Mouse (Mus musculus) layer of hippocampus, postnatal 25 days (tissue): ENCODE measurements around the gene Afap1. TPM values are rescaled to one million over a fixed set of nuclear protein-coding genes. Genes with fewer than 3 reads are reported as not detected.

ENCODE experiments used
- DNase-seq, 2 experiments: peaks; one replicate each; pipeline ENCODE4 v3.0.0; 2022; ENCODE audit warnings: mixed read lengths in 2 of 2, low spot score in 1 of 2; ENCODE audit errors: extremely low spot score in 1 of 2
- total RNA-seq, 2 experiments: library from RNA; stranded (reverse); gene quantifications; 2 replicates each; pipeline ENCODE4 v1.2.3; 2021

Gene Afap1
- total RNA-seq, 2 experiments from 2014 or later, result 24.4 to 39.0 TPM

DNA sequence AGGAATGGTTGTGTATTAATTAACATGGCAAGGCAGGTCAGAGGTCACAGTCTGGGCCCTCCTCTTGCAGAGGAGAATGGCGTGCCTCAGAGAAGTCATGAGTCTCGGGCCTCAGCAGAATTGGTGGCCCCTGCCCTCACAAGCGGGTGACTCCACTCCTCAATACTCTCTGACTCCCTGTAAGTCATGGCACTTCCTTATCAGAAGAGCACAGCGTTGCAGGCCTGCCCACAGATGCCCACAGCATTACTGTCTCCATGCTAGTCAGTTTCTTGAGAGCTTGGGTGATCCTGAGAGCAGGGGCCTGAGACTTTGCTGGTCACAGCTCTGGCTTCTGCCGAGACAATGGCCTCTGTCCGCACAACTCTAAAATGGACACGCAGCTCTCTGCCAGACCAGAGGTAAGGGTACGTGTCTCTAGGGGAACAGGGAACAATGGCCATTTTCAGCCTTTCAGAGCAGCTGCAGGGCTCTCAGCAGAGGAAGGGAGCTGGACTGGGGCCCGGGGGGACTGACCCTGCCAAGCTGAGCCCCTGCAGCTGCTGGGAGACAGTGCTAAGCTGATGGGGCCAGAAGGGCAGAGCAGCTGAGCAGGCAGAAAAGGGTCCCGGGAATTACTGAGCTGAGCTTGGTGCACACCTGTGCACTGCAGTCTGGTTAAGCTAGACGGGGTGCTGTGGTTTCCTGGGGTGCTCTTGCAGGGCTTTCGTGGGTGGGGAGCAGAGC lies 77.4 kb downstream of the Afap1 start:
- peak in 1 of 2 experiments; percentile 32 for DNase-seq

DNA sequence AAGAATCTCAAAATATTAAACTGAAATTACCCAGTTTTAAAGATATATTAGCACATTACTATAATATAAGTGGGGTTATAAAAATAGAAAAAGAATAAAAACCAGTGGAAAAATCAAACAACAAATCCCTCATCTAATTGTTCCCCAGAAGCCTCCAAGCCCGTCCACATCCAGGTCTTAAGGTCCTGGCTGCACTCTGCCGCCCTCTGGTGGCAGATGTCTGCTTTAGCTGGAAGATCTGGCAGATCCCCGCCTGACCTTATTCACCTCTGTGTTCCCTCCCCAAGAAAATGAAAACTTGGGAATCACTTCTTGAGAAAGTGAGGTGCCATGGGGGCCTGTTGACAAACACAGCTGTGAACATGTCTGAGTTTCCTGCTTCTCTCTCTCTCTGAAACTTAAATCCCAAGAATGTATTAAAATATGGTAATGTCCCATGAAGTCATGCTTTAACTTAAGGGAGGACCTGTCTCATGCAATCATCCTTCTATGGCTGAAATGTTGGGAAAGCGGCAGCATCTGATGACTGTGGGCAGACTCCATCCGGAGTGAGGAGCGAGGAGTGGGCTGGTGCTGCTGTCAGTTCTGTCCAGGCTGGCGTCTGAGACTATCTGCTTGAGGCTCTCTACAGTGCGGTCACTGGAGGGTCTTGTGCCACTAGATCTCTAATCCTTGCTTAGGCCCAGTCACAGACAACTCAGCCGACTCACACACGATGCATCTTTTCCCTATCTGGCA lies 78.9 kb downstream of the Afap1 start:
- DNase-seq, result peak; percentile 37 to 78

DNA sequence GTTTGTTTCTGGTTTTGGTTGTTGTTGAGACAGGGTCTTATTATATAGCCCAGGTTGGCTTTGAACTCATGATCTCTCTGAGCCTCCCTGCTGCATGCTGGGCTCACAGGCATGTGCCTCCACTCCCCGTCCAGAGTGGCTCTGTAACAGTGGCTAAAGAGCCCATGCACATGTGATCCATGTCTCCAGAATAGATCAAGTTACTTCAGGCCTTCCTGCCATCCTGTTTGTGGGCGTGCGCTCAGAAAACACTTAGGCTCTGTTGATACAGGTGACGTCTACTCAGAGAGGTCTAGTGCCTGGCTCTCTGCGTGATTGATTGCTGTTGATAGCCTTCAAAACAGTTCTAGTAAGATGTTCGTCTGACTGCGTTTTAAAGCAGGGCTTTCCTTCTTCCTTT lies 79.6 kb downstream of the Afap1 start:
- no peak for DNase-seq

DNA sequence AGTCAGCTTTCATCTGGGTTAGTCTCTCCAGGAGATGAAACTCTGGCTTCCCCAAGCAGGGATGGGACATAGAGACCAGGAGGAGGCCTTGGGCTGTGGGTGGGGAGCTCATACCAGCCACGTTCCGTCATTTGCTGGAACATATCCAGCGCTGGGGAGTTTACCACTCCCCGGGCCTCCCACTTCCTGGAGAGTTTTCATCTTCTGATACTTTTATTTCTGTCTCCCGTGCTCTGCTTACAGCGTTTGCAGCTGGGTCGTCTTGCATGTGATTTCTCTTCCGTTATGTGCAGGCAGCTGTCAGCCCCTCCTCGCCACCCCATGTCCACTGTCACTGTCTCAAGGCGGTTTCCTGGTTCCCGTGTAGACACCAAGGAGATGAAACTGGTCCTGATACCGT lies 80.7 kb downstream of the Afap1 start:
- DNase-seq, result no peak

DNA sequence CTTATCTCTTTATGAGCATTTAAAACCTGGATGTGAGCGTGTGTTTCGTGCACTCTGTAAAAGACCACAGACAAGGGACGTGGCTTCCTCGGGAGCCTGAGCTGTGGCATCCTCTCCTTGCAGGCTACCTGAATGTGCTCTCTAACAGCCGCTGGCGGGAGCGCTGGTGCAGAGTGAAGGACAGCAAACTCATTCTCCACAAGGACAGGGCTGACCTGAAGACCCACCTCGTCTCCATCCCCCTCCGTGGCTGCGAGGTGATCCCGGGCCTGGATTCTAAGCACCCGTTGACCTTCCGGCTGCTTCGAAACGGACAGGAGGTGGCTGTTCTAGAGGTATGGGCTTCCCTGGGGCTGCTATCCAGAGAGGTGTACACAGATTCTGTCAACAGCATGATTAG lies 81.1 kb downstream of the Afap1 start:
- no peak for DNase-seq

DNA sequence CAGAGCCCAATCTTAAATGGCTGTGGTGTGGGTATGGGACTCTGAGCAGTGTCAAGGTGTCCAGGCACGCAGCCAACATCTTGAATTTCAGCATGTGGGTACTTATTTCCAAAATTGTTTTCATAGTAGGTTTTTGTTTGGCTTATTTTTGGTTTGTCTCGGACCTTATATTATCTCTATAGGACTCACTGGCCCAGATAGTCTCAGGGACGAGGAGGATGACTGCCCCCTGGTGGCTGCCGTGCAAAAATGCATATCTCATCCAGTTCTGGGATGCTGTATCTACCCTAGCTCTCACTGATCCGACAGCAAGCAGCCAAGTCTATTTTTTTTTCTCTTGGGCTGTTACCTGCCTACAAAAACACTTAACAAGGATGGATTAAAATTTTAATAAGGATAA lies 82.6 kb downstream of the Afap1 start:
- peak; percentile 60 to 85 for DNase-seq

DNA sequence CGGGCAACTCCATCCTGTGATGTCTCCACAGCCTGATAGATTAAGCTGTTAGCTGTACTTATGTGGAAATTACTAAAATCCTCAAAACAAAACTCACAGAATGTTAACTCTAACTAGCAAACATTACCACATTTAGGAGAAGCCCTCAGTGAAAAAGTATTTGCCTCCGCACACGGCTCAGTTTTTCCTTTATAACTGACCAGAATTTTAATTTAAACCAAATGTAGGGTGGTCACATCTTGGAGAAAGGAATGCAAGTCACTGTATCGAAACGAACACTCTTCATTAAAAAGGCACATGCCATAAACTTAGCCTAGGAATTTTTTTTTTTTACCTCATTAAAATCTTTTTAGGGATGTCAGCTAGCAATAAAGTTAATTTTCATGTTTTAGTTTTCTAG lies 87.4 kb downstream of the Afap1 start:
- DNase-seq, result no peak

DNA sequence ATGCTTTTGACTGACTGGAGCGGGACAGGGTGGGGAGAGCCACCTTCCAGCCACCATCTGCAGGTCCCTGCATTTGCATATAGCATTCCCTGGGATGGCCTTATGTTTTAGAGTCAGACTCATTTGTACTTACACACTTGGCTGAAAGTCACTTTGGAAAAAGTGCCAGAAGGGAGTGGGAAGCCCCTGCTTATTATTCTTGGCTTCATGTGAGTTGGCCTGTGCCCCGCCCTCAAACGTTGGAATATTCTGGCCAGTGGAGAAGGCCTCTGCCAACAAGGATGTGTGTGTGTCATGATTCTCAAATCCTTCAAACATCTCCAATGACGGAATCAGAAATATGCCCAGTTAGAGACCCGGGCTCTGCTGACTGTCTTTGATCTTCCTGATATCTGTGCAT lies 88.2 kb downstream of the Afap1 start:
- no peak for DNase-seq

DNA sequence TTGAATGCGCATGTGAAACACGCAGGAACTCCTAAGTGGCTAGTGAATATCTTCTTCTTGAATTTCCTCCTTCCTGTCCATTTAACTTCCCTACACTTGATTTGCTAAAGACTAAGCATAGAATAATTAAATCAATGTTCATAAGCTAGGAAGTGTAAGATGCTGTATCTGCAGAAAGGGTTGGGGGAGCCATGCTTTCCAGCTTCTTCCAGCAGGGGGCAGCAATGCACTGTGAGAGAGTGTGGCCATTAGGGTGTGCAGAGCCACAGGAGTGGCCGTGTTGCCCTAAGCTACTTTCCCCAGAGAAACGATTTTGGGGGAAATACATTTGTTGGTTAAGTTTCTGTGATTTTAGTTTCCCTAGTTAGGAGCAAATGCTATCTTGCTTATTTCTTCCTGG lies 88.9 kb downstream of the Afap1 start:
- peak; percentile 89 to 98 for DNase-seq

DNA sequence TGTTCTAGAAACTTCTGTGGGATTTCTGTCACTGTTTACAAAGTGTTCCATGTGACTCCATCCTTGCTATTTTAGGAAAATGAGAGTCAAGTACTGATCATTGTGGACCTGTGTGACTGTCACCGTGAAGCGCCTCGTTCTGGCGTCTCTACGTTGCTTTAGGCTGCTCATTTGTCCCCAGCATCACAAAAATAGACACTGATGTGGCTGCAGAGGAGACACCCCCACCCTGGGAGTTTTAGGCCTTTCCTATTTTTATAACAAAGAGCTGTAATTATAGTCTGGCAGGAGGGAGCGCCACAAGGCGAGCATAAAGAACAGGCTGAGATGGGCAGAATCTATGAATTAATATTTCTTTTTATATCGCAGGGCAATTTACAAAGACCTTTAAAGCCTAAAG lies 92.5 kb downstream of the Afap1 start:
- DNase-seq, result no peak

DNA sequence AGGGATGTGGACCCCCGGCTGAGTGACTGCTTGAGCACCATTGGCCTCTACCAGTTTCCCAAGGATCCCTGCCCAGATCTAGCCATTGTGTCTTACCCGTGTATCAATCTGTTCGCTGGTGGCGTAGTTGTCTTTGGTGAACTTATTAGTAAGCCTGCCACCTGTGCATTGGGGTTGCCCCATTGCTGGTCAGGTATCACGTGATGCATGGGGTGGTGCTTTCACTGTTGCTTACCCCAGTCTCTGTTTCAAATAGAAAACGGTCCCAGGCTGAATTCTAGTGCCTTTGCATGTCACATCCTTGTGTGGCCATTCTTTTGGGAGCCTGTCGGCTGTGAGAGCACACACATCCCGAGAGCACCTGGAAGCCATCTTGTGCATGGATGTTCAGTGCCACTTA lies 95.0 kb downstream of the Afap1 start:
- DNase-seq, result no peak

DNA sequence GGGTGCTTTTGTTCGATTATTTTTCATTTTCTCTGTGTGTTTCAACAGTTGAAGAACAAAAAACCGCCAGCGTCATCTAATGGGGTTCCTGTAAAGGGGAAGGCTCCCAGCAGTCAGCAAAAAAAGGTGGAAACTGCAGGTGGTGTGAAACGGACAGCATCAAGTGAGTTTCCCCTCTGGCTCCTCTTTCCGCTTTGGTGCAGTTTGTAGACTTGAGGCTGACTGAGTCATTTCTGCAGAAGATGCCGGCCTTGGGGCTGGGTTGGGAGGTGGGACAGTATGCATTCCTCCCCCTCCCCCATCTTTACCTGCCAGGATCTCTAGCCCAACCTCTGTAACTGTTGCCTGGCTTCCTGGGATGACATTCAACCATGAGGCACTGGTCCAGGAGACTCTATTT lies 96.4 kb downstream of the Afap1 start:
- DNase-seq, result no peak

DNA sequence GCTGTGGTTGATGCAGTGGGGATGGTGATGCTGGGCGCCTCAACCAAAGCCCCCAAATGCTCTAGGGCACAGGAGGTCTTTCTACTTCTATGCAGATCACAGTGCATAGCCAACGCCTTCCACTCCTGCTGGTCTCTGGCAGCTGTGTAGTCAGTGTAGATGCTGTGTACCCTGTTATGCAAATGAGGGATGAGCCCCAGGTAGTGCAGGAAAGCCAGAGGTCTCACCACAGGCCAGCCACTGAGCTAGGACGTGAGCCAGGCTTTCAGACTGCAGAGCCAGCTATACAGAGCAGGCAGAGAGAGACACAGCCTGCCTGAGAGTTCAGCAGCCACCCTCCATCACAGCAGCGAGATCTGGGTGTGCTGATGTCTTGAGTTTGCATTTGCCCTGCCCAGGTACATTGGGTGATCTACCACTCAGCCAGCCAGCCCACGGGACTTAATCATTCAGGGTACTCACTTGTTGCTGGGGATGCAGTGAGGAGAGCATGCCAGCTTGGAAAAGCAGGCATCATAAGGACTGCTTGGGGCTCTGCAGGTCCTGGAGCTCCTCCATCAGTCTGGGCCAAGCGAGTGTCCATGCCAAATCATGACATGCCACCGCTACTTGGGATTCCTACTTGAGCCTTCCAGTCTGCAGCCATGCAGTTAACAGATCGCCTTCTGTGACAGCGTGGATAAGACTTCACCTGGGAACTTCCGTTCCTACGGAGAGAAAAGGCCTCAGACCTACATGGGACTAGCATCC lies 97.0 kb downstream of the Afap1 start:
- DNase-seq, result no peak

DNA sequence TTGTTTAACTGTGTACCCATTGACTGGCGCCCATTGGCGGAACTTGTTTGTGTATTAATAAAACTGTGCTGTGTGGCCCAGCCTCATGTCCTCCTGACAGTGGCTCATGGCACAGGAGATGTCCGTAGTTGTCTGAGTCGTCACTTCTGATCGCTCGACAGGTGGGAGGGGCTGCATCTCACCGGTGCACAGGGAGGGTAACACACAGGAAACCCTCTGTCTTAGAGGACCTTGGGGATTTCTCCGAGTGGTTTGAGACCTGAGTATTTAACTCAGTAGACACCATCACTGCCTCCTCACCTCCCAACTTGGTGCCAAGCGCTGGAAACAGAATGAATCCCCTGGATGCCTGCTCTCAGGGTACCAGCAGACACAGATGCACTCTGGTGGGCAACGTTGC lies 110.7 kb downstream of the Afap1 start:
- no peak for DNase-seq

DNA sequence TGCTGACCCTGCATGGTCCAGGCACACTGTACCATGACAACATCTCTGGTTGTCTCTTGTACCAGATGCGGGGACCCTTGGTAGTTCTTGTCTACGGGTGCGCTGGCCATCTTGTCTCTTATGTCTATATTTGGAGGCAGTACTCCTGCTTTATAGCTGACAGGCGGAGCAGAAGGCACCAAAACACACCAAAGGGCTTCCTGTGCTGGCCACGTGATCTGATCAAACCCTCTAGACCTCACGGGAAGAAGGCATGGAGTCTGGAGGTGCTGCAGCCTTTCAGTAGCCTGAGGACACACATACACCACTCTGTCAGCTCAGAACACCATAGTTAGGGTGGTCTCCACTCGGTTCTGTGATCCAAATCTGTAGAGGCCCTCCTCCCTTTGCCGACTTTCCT lies 113.0 kb downstream of the Afap1 start:
- no peak for DNase-seq

DNA sequence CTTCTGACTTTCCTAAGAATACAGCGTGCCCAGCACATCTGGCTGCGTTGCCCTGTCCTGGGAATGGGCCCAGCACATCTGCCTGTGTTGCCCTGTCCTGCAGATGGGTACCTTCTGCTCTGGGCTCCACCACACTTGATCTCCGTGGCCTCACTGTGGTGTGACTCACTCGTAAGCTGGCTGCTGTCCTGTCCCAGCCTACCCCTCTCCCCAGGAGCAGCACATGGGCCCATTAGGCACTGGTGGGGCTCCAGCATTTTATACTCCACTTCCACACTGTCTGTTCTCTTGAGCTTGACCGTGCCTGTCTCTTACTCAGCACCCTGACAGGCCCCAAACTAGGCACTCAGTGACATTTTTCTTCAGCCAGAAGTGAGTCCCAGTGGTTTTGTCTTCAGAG lies 113.5 kb downstream of the Afap1 start:
- no peak for DNase-seq

DNA sequence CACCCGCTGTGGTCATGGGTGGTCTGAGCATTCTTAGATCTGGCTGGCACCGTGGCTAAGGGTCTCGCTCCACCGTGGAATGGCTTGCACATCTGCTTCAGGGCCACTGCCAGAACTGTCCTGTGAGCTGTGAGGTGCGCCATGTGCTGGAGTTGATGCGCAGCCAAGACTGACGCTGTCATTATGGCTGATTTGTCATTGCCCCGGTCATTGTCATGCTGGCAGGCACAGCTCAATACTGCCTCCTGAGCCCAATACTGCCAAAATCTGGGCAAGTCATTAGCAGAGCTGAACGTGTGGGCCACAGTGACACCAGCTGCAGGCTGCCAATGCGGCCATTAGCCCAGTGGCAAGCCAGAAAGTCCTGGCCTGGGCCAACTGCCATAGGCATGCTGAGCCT lies 114.5 kb downstream of the Afap1 start:
- no peak for DNase-seq

DNA sequence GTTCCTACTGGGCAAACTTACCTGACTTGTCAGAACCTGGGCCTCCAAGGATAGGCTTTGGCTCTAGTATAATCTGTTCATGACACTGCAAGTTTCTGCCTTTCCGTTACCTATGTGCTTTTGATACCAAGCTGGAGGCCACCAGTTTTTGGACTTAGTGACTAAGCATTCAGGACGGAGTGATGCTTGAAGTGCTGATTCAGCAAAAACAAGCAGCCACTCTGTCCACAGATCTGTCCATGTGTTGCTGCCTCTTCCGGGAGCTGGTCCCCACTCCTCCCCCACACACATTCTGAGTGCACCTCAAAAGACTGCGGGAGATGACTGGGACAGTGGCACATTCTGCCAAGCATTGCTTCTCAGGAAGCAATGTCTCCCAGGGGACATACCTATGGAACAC lies 116.3 kb downstream of the Afap1 start:
- no peak for DNase-seq

DNA sequence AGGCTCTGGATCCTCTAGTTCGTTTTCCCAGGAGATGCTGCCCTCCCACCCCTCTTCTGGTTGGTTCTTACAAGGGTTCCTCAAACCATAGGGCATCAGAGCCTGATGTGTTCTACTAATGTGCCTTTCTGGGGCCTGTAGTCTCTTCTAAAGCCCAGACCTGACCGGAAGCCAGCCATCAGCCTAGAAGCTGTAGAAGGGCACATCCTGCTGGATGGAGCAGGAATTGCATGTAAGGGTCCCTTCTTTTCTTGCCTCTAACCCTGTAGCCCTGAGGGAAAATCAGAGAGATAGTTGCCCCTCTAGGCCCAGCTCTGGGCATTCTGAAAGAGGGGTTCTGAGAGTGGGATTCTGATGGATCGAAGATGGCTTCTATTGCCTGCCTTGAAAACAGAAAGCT lies 125.2 kb downstream of the Afap1 start:
- DNase-seq, result no peak

DNA sequence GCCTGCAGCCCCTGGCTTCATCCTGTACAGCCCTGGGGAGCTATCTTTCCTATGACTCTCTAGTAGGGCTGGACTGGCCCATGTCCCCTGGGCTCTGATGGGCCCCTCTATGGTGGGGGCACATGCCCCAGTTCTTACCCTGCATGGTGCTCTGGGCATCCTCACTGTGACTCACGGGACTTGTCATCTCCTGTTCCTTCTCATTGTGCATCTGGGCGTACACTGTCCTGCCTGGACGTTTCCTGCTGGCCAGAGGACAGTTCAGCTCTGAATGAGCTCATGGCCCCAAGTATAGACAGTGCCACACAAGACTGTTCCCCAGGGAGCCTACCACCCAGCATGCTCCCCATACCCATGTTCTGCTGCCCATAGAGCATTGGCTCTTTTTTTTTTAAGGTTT lies 128.0 kb downstream of the Afap1 start:
- no peak for DNase-seq

DNA sequence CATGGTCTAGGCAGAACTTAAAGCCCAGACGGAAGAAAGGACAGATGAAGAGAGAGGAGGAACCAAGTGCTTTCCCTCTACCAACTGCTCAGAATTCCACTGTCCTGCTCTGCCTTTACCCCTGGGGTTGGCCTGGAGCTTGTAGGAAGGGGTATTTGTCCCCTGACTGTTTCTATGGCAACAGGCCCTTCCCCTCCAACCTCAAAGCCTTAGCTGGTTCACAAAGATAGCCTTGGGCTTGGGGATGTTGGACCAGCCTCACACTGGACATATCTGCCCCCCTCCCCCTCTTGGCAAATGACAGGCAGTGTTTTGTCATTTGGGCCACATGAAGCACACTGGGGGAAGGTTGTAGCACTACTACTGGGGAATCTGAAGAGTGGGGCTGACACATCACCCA lies 129.2 kb downstream of the Afap1 start:
- no peak for DNase-seq
